Mouse (Mus musculus): ENCODE data around the gene Ms4a18. TPM values are rescaled to one million over a fixed set of nuclear protein-coding genes. Genes with fewer than 3 reads are reported as not detected.

Ms4a18 gene
- polyA plus RNA-seq, 1 experiment from 2014 or later: not detected

DNA sequence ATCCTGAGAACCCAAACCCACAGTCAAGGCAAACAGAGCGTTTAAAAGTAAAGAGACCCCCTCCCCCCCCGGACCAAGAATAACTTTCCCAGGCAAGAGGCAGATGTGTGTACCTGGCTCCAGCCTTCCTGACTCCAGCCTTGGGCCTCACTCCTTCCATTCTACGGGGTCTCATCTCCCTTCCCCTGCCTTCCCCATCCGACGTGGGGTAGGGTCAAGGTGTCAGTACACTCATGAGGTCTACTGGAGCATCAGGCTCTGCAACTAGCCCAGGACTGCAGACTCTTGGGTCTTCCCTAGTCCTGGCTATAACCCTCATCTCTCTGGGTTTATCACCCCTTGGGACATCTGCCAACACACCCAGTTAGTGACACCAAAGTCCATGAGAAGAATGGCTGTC, 37.6 kb downstream of the Ms4a18 start:
- Histone ChIP-seq H3K4me3 (no peak overlapping the region), H3K4me2 (peak overlapping the region; percentile 47), H3K27ac (no peak overlapping the region), H3K9me3 (replicated peaks) (no peaks in the 10 kb centered on the region), H3K9ac (no peak overlapping the region), H3K4me1 (peaks cover 8% of the 10 kb centered on the region), H3K27me3 (replicated peaks) (0 out of 2 replicates have a peak, but pooled peaks cover 6% of the 10 kb centered on the region), H3K36me3 (no peaks in the 10 kb centered on the region)
- no peak for ATAC-seq
- WGBS (ENCODE audit: insufficient replicate concordance): 50% methylated on average over 5 of the region's 5 CpGs

- Histone ChIP-seq H3K4me3 (no peak overlapping the region), H3K9ac (no peak overlapping the region), H3K9me3 (replicated peaks) (no peaks in the 10 kb centered on the region), H3K36me3 (no peaks in the 10 kb centered on the region), H3K27me3 (replicated peaks) (0 out of 2 replicates have a peak, but pooled peaks cover 6% of the 10 kb centered on the region), H3K4me1 (peaks cover 8% of the 10 kb centered on the region), H3K4me2 (peak overlapping the region; percentile 47), H3K27ac (no peak overlapping the region)
- peak; percentile 52 for ATAC-seq
- WGBS (ENCODE audit: insufficient replicate concordance): 7% methylated on average over 18 of the region's 18 CpGs
Observed at GRCm38 (mm10) chr19:10979184-10980168, 38.4 kb downstream of the Ms4a18 start.

- H3K4me3 ChIP-seq: no peak overlapping the region
- no peaks in the 10 kb centered on the region for H3K9me3 ChIP-seq (replicated peaks)
- H3K27me3 ChIP-seq (replicated peaks): no peaks in the 10 kb centered on the region
- ATAC-seq: no peak
- no peak overlapping the region for H3K4me2 ChIP-seq
- H3K9ac ChIP-seq: no peak overlapping the region
- no peak overlapping the region for H3K27ac ChIP-seq
- peaks cover 8% of the 10 kb centered on the region for H3K4me1 ChIP-seq
- no peaks in the 10 kb centered on the region for H3K36me3 ChIP-seq
- WGBS (ENCODE audit: insufficient replicate concordance): 35% methylated on average over 4 of the region's 4 CpGs
Observed at GRCm38 (mm10) chr19:10976318-10976717, 41.5 kb downstream of the Ms4a18 start.

GRCm38 (mm10) chr19:10975187-10975586, 42.6 kb downstream of the Ms4a18 start:
- H3K4me2 ChIP-seq: no peak overlapping the region
- peaks cover 8% of the 10 kb centered on the region for H3K4me1 ChIP-seq
- H3K9ac ChIP-seq: no peak overlapping the region
- H3K27me3 ChIP-seq (replicated peaks): no peaks in the 10 kb centered on the region
- ATAC-seq: no peak
- H3K9me3 ChIP-seq (replicated peaks): no peaks in the 10 kb centered on the region
- no peaks in the 10 kb centered on the region for H3K36me3 ChIP-seq
- H3K27ac ChIP-seq: no peak overlapping the region
- no peak overlapping the region for H3K4me3 ChIP-seq
- 61% methylated on average over 2 of the region's 2 CpGs for WGBS (ENCODE audit: insufficient replicate concordance)

- 36% methylated on average over 4 of the region's 4 CpGs for WGBS (ENCODE audit: insufficient replicate concordance)
- no peaks in the 10 kb centered on the region for H3K36me3 ChIP-seq
- no peak within 1 kb of the TSS for H3K9ac ChIP-seq
- H3K4me2 ChIP-seq: no peak within 1 kb of the TSS
- peaks cover 1% of the 10 kb centered on the region for H3K4me1 ChIP-seq
- no peaks in the 10 kb centered on the region for H3K27me3 ChIP-seq (replicated peaks)
- no peak within 1 kb of the TSS for H3K4me3 ChIP-seq
- H3K9me3 ChIP-seq (replicated peaks): no peaks in the 10 kb centered on the region
- no peak within 1 kb of the TSS for H3K27ac ChIP-seq
- no peak for ATAC-seq
Observed at GRCm38 (mm10) chr19:10974238-10974865, 43.5 kb downstream of the Ms4a18 start, which contains the start of gene Ms4a10. TSS of gene Ms4a10 (minus strand) at chr19:10974670.

DNA sequence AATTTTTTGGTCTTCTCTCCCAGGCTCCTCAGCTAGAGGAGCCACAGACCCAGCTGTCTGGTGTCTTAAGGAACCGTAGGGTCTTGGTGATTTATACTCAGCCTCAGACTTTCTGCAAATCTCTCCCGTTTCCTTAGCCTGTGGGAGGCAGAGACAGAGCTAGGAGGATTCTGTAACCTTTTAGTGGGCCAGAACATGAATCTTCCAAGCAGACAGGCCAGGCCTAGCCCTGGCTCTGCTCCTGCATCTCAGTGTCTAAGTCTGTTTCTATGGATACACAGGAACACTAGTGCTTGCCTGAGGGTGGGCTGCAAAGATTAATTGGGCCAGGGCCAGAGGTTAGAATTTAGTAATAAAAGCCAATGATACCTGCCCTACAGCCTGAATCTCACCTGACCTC, 44.6 kb downstream of the Ms4a18 start:
- Histone ChIP-seq H3K36me3 (no peaks in the 10 kb centered on the region), H3K4me3 (no peak overlapping the region), H3K9ac (no peak overlapping the region), H3K27ac (no peak overlapping the region), H3K4me2 (no peak overlapping the region), H3K27me3 (replicated peaks) (0 out of 2 replicates have a peak, but pooled peaks cover 3% of the 10 kb centered on the region), H3K9me3 (replicated peaks) (no peaks in the 10 kb centered on the region), H3K4me1 (no peaks in the 10 kb centered on the region)
- no peak for ATAC-seq
- WGBS (ENCODE audit: insufficient replicate concordance): 45% methylated on average over 2 of the region's 2 CpGs

- H3K36me3 ChIP-seq: no peaks in the 10 kb centered on the region
Observed at GRCm38 (mm10) chr19:10972660-10973059, 45.2 kb downstream of the Ms4a18 start.

GRCm38 (mm10) chr19:10970457-10970856, 47.4 kb downstream of the Ms4a18 start:
- H3K27me3 ChIP-seq (replicated peaks): 0 out of 2 replicates have a peak, but pooled peaks cover 8% of the 10 kb centered on the region
- WGBS (ENCODE audit: insufficient replicate concordance): 20% methylated on average over 3 of the region's 3 CpGs
- H3K27ac ChIP-seq: no peak overlapping the region
- H3K4me2 ChIP-seq: no peak overlapping the region
- no peaks in the 10 kb centered on the region for H3K9me3 ChIP-seq (replicated peaks)
- H3K9ac ChIP-seq: no peak overlapping the region
- ATAC-seq: no peak
- H3K4me3 ChIP-seq: no peak overlapping the region
- H3K36me3 ChIP-seq: no peaks in the 10 kb centered on the region
- H3K4me1 ChIP-seq: no peaks in the 10 kb centered on the region

More at GRCm38 (mm10) chr19:10972660-10973059, 45.2 kb downstream of the Ms4a18 start:
- Histone ChIP-seq H3K27ac (no peak overlapping the region), H3K9me3 (replicated peaks) (no peaks in the 10 kb centered on the region), H3K4me2 (no peak overlapping the region), H3K4me3 (no peak overlapping the region), H3K27me3 (replicated peaks) (0 out of 2 replicates have a peak, but pooled peaks cover 8% of the 10 kb centered on the region), H3K9ac (no peak overlapping the region), H3K4me1 (no peaks in the 10 kb centered on the region)
- WGBS (ENCODE audit: insufficient replicate concordance): 73% methylated on average over 3 of the region's 3 CpGs
- ATAC-seq: no peak

GRCm38 (mm10) chr19:10968578-10968977, 49.3 kb downstream of the Ms4a18 start:
- Histone ChIP-seq H3K27me3 (replicated peaks) (peaks cover 8% of the 10 kb centered on the region), H3K9ac (no peak overlapping the region), H3K36me3 (no peaks in the 10 kb centered on the region), H3K4me3 (no peak overlapping the region), H3K4me2 (no peak overlapping the region), H3K9me3 (replicated peaks) (no peaks in the 10 kb centered on the region), H3K4me1 (no peaks in the 10 kb centered on the region), H3K27ac (no peak overlapping the region)
- ATAC-seq: no peak
- 78% methylated on average over 7 of the region's 7 CpGs for WGBS (ENCODE audit: insufficient replicate concordance)

DNA sequence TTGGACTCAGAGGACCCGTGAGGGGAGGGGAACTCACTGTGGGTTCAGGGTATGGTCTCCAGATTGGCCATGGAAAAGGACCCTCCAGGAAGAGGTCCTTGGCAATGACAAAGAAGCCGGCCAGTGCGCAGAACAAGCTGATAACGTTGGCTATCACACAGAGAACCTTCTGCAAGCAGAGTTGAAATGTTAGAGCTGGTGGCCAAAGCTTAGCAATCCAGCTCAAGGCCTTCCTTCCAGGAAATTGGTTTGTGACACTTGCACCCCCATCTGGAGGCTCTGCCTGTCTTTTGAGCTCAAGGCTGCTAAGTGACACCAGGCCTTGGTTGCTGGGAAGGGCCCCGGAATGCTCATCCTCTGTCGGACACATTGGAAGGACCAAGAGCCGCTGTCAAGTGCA, 52.1 kb downstream of the Ms4a18 start:
- H3K4me1 ChIP-seq: no peaks in the 10 kb centered on the region
- no peak overlapping the region for H3K27ac ChIP-seq
- no peaks in the 10 kb centered on the region for H3K36me3 ChIP-seq
- WGBS (ENCODE audit: insufficient replicate concordance): 62% methylated on average over 7 of the region's 7 CpGs
- no peaks in the 10 kb centered on the region for H3K9me3 ChIP-seq (replicated peaks)
- peaks cover 15% of the 10 kb centered on the region for H3K27me3 ChIP-seq (replicated peaks)
- no peak overlapping the region for H3K4me2 ChIP-seq
- ATAC-seq: no peak
- no peak overlapping the region for H3K9ac ChIP-seq
- no peak overlapping the region for H3K4me3 ChIP-seq

GRCm38 (mm10) chr19:10959978-10960346, 57.9 kb downstream of the Ms4a18 start:
- Histone ChIP-seq H3K9me3 (replicated peaks) (no peaks in the 10 kb centered on the region), H3K4me3 (no peak overlapping the region), H3K36me3 (no peaks in the 10 kb centered on the region), H3K4me1 (no peaks in the 10 kb centered on the region), H3K27ac (no peak overlapping the region), H3K27me3 (replicated peaks) (peaks cover 34% of the 10 kb centered on the region), H3K9ac (no peak overlapping the region), H3K4me2 (no peak overlapping the region)
- WGBS (ENCODE audit: insufficient replicate concordance): 36% methylated on average over 12 of the region's 12 CpGs
- ATAC-seq: no peak
